Mouse (Mus musculus) forebrain, postnatal 0 days (tissue): ENCODE results near the gene Galnt10. TPM values are rescaled to one million over a fixed set of nuclear protein-coding genes. Genes with fewer than 3 reads are reported as not detected.
A peak's percentile ranks its signal among the peaks of the same experiment; 100 is the strongest.

ENCODE experiments used
- ATAC-seq: fragments of 200-750 bp; cut with Nextera tagmentation; 2 replicates; pipeline ENCODE4 v1.8.0; 2017; ENCODE audit warnings: mild to moderate bottlenecking, moderate library complexity
- DNase-seq: peaks from one replicate; pipeline ENCODE4 v3.0.0-alpha.2; 2015
- H3K27ac ChIP-seq: fragments of 300-500 bp; sonication (generic); 2 replicates; pipeline ENCODE4 v1.5.1; 2014; ENCODE audit warnings: low read depth, mild to moderate bottlenecking, antibody characterized with exemption, low read length, moderate library complexity, mixed read lengths
- H3K27me3 ChIP-seq: fragments of 300-500 bp; sonication (generic); 2 replicates; pipeline ENCODE4 v1.6.1; 2014; ENCODE audit warnings: mild to moderate bottlenecking, low read length, mixed read lengths; ENCODE audit not compliant: insufficient read depth
- H3K36me3 ChIP-seq: fragments of 300-500 bp; sonication (generic); 2 replicates; pipeline ENCODE4 v1.6.1; 2014; ENCODE audit warnings: mild to moderate bottlenecking, moderate library complexity; ENCODE audit not compliant: insufficient read depth
- H3K4me1 ChIP-seq: fragments of 300-500 bp; sonication (generic); 2 replicates; pipeline ENCODE4 v1.6.1; 2014; ENCODE audit warnings: antibody characterized with exemption; ENCODE audit not compliant: insufficient read depth
- H3K4me2 ChIP-seq: fragments of 300-500 bp; sonication (generic); 2 replicates; pipeline ENCODE4 v1.6.1; 2014; ENCODE audit warnings: low read depth, mild to moderate bottlenecking, moderate library complexity
- H3K4me3 ChIP-seq: fragments of 300-500 bp; sonication (generic); 2 replicates; pipeline ENCODE4 v1.5.1; 2014; ENCODE audit warnings: low read depth, low read length, mixed read lengths
- H3K9ac ChIP-seq: fragments of 300-500 bp; sonication (generic); 2 replicates; pipeline ENCODE4 v1.6.1; 2014; ENCODE audit warnings: mild to moderate bottlenecking
- H3K9me3 ChIP-seq: fragments of 300-500 bp; sonication (generic); 2 replicates; pipeline ENCODE4 v1.6.1; 2016; ENCODE audit warnings: low read length
- CTCF ChIP-seq: sonication (generic); IDR thresholded peaks from 2 replicates; pipeline ENCODE4 v1.5.1; 2016; ENCODE audit warnings: antibody characterized with exemption, control low read depth, low read depth
- WGBS: fragments of 180-500 bp; shearing (Covaris S2); extraction: QIAGEN DNeasy Blood & Tissue Kit; methylation state at CpG from one replicate; pipeline ENCODE4 v1.1.7; 2014; 5-methylcytosine and 5-hydroxymethylcytosine counted together
- polyA plus RNA-seq: library from polyadenylated mRNA; unstranded; fragments of >200 nt; fragmentation: Nextera tagmentation; extraction: Ambion mirVana; gene quantifications from 2 replicates; pipeline ENCODE4 v1.2.1, GENCODE M21; 2015
- total RNA-seq: library from RNA; depleted of rRNA; stranded (reverse); fragments of >200 nt; gene quantifications from 2 replicates; pipeline ENCODE4 v1.2.3, GENCODE M21; 2014

Gene Galnt10
- total and polyA plus RNA-seq, 2 experiments from 2014 or later = 9.5 to 20.7 TPM

GRCm38 (mm10) chr11:57633975-57634585, 11.2 kb upstream of the Galnt10 start:
- ATAC-seq = no peak
- Histone ChIP-seq H3K9ac (no peak overlapping the region), H3K4me1 (no peaks in the 10 kb centered on the region), H3K27me3 (no peaks in the 10 kb centered on the region), H3K4me2 (no peak overlapping the region), H3K4me3 (no peak overlapping the region), H3K9me3 (no peaks in the 10 kb centered on the region), H3K36me3 (no peaks in the 10 kb centered on the region), H3K27ac (no peak overlapping the region)
- DNase-seq = no peak
- 78% methylated on average over 6 of the region's 6 CpGs for WGBS
- no peak for TF ChIP-seq CTCF

- H3K9ac ChIP-seq = no peak overlapping the region
- no peaks in the 10 kb centered on the region for H3K9me3 ChIP-seq
- TF ChIP-seq CTCF = no peak
- H3K27ac ChIP-seq = no peak overlapping the region
- 9% methylated on average over 9 of the region's 9 CpGs for WGBS
- H3K4me1 ChIP-seq = no peaks in the 10 kb centered on the region
- no peaks in the 10 kb centered on the region for H3K36me3 ChIP-seq
- H3K27me3 ChIP-seq = no peaks in the 10 kb centered on the region
- no peak overlapping the region for H3K4me3 ChIP-seq
- H3K4me2 ChIP-seq = no peak overlapping the region
- ATAC-seq (no peak), DNase-seq (no peak)
These were observed 10.1 kb upstream of the Galnt10 start for GRCm38 (mm10) chr11:57635148-57635547.

GRCm38 (mm10) chr11:57643691-57644090, 1.6 kb upstream of the Galnt10 start:
- H3K27ac ChIP-seq = no peak overlapping the region
- no peak overlapping the region for H3K4me3 ChIP-seq
- H3K4me1 ChIP-seq = peaks cover 8% of the 10 kb centered on the region
- H3K9me3 ChIP-seq = no peaks in the 10 kb centered on the region
- no peaks in the 10 kb centered on the region for H3K36me3 ChIP-seq
- H3K9ac ChIP-seq = no peak overlapping the region
- 0 out of 2 replicates have a peak overlapping the region, but pooled peaks have one; percentile 97 for H3K4me2 ChIP-seq
- WGBS = 61% methylated on average over 2 of the region's 2 CpGs
- DNase-seq (no peak), ATAC-seq (no peak)
- H3K27me3 ChIP-seq = no peaks in the 10 kb centered on the region
- no peak for TF ChIP-seq CTCF

- peak overlapping the region; percentile 72; the same call in 1 of the 2 replicates for H3K27ac ChIP-seq
- H3K4me2 ChIP-seq = peak overlapping the region; percentile 97
- ATAC-seq (peak; percentile 57), DNase-seq (peak; percentile 31)
- TF ChIP-seq CTCF = no peak
- no peaks in the 10 kb centered on the region for H3K27me3 ChIP-seq
- H3K4me3 ChIP-seq = peak overlapping the region; percentile 71
- H3K9me3 ChIP-seq = no peaks in the 10 kb centered on the region
- peaks cover 8% of the 10 kb centered on the region for H3K4me1 ChIP-seq
- WGBS = 2% methylated on average over 30 of the region's 30 CpGs
- peak overlapping the region; percentile 88 for H3K9ac ChIP-seq
- H3K36me3 ChIP-seq = no peaks in the 10 kb centered on the region
These were observed 811 bp upstream of the Galnt10 start for GRCm38 (mm10) chr11:57644245-57645017.

- Histone ChIP-seq H3K4me1 (peaks cover 8% of the 10 kb centered on the region), H3K4me2 (peak overlapping the region; percentile 97), H3K9ac (peak overlapping the region; percentile 88), H3K36me3 (no peaks in the 10 kb centered on the region), H3K27ac (no peak overlapping the region), H3K4me3 (peak overlapping the region; percentile 71), H3K27me3 (no peaks in the 10 kb centered on the region), H3K9me3 (no peaks in the 10 kb centered on the region)
- 30% methylated on average over 8 of the region's 8 CpGs for WGBS
- no peak for DNase-seq
- no peak for TF ChIP-seq CTCF
- no peak for ATAC-seq
These were observed 605 bp downstream of the Galnt10 start for GRCm38 (mm10) chr11:57645847-57646246.

GRCm38 (mm10) chr11:57646416-57646815, 1.2 kb downstream of the Galnt10 start:
- Histone ChIP-seq H3K4me3 (no peak overlapping the region), H3K4me1 (peaks cover 8% of the 10 kb centered on the region), H3K9ac (no peak overlapping the region), H3K4me2 (peak overlapping the region; percentile 97), H3K9me3 (no peaks in the 10 kb centered on the region), H3K27ac (no peak overlapping the region), H3K36me3 (no peaks in the 10 kb centered on the region), H3K27me3 (no peaks in the 10 kb centered on the region)
- ATAC-seq = no peak
- WGBS = 27% methylated on average over 1 of the region's 1 CpGs
- TF ChIP-seq CTCF = no peak
- no peak for DNase-seq

GRCm38 (mm10) chr11:57646940-57647339, 1.7 kb downstream of the Galnt10 start:
- ATAC-seq = no peak
- no peak overlapping the region for H3K27ac ChIP-seq
- peak overlapping the region; percentile 97 for H3K4me2 ChIP-seq
- H3K4me3 ChIP-seq = no peak overlapping the region
- no peaks in the 10 kb centered on the region for H3K36me3 ChIP-seq
- DNase-seq = no peak
- peaks cover 8% of the 10 kb centered on the region for H3K4me1 ChIP-seq
- no peaks in the 10 kb centered on the region for H3K9me3 ChIP-seq
- no peaks in the 10 kb centered on the region for H3K27me3 ChIP-seq
- no peak overlapping the region for H3K9ac ChIP-seq
- 86% methylated on average over 8 of the region's 8 CpGs for WGBS
- no peak for TF ChIP-seq CTCF
